Mouse (Mus musculus): Measurements from ENCODE around the gene Brf1. TPM values are rescaled to one million over a fixed set of nuclear protein-coding genes. Genes with fewer than 3 reads are reported as not detected.

The Brf1 gene
- polyA plus RNA-seq, 1 experiment from 2014 or later: 55.5 TPM

- H3K36me3 ChIP-seq (ENCODE audit: control insufficient read depth, insufficient read depth, low read length): no peaks in the 10 kb centered on the region
- H3K27me3 ChIP-seq (ENCODE audit: control insufficient read depth, insufficient read depth, low read depth, low read length): no peaks in the 10 kb centered on the region
- 38% methylated on average over 8 of the region's 8 CpGs for WGBS
- H3K9me3 ChIP-seq (ENCODE audit: control insufficient read depth, low read length): no peaks in the 10 kb centered on the region
- H3K27ac ChIP-seq (ENCODE audit: low read length): peak overlapping the region; percentile 11; the same call in 1 of the 2 replicates
- no peak for ATAC-seq (ENCODE audit: low read depth)
- H3K4me1 ChIP-seq (replicated peaks; ENCODE audit: control insufficient read depth, insufficient read depth, low read length): peaks cover 21% of the 10 kb centered on the region
- H3K9ac ChIP-seq (ENCODE audit: low read length): no peak overlapping the region
- H3K4me2 ChIP-seq (ENCODE audit: low read depth, low read length): no peak overlapping the region
- no peak overlapping the region for H3K4me3 ChIP-seq (ENCODE audit: low read length)
Measured at GRCm38 (mm10) chr12:112952433-112952832, 48.1 kb downstream of the Brf1 start.

DNA sequence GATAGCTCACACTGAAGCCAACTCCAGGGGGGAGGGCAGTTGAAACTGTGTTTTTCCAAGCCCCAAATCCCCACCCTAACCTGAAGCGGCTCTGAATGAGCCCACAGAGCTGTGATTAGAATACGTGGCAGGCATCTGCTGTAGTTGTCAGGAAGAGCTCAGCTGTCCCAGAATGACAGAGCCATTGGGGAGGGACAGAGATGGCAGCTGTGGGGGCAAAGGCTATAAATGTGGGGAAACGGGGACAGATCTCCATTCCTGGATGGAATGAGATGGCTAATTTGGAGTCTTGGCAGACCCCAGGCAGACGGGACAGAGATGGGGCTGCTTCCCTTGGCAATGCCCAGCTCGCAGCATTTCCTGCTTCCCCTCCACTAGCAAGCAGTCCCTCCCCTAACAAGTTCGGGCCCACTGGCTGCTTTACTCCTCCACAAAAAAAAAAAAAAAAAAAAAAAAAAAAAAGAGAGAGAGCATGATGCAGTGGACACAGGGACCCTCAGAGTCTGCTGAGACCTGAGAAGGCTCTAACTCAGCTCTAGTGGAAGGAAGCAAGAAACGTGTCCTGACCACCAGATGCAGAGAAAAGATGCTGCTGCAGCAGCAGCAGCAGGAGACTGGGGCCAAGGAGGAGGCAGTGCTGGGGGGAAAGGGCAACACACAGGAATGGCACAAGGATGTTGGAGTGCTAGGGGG, 49.2 kb downstream of the Brf1 start:
- H3K27me3 ChIP-seq (ENCODE audit: control insufficient read depth, insufficient read depth, low read depth, low read length): no peaks in the 10 kb centered on the region
- peak overlapping the region; percentile 87 for H3K4me2 ChIP-seq (ENCODE audit: low read depth, low read length)
- ATAC-seq (ENCODE audit: low read depth): no peak
- H3K9ac ChIP-seq (ENCODE audit: low read length): no peak overlapping the region; the same call in 1 of the 2 replicates
- H3K27ac ChIP-seq (ENCODE audit: low read length): peak overlapping the region; percentile 84
- H3K9me3 ChIP-seq (ENCODE audit: control insufficient read depth, low read length): no peaks in the 10 kb centered on the region
- no peak overlapping the region for H3K4me3 ChIP-seq (ENCODE audit: low read length)
- WGBS: 17% methylated on average over 7 of the region's 7 CpGs
- H3K36me3 ChIP-seq (ENCODE audit: control insufficient read depth, insufficient read depth, low read length): no peaks in the 10 kb centered on the region
- peaks cover 21% of the 10 kb centered on the region for H3K4me1 ChIP-seq (replicated peaks; ENCODE audit: control insufficient read depth, insufficient read depth, low read length)

DNA sequence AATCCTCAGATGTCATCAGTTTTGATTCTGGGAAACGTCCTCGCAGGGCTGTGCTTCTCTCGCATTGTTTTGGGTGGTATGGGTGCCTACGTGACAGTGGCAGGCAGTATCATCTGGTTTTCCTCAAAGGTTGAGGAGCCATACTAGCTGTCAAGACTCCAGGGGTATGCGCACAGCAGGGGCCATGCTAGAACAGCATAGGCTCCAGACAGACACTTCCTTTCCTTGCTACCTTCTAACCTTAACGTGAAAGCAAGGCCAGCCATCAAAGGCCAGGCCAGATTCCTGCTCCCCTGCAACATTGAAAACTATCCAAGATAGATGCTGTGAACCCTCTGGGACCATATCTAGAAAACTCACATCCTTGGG, 49.8 kb downstream of the Brf1 start:
- Histone ChIP-seq H3K9me3 (ENCODE audit: control insufficient read depth, low read length) (no peaks in the 10 kb centered on the region), H3K4me2 (ENCODE audit: low read depth, low read length) (peak overlapping the region; percentile 87), H3K4me1 (replicated peaks; ENCODE audit: control insufficient read depth, insufficient read depth, low read length) (peaks cover 21% of the 10 kb centered on the region), H3K4me3 (ENCODE audit: low read length) (peak overlapping the region; percentile 71), H3K27me3 (ENCODE audit: control insufficient read depth, insufficient read depth, low read depth, low read length) (no peaks in the 10 kb centered on the region), H3K36me3 (ENCODE audit: control insufficient read depth, insufficient read depth, low read length) (no peaks in the 10 kb centered on the region), H3K9ac (ENCODE audit: low read length) (peak overlapping the region; percentile 40; the same call in 1 of the 2 replicates), H3K27ac (ENCODE audit: low read length) (peak overlapping the region; percentile 84)
- ATAC-seq (ENCODE audit: low read depth): 0 out of 2 replicates have a peak, but pooled peaks have one; percentile 8
- 5% methylated on average over 6 of the region's 6 CpGs for WGBS

GRCm38 (mm10) chr12:112950040-112950760, 50.3 kb downstream of the Brf1 start:
- peaks cover 21% of the 10 kb centered on the region for H3K4me1 ChIP-seq (replicated peaks; ENCODE audit: control insufficient read depth, insufficient read depth, low read length)
- H3K9me3 ChIP-seq (ENCODE audit: control insufficient read depth, low read length): no peaks in the 10 kb centered on the region
- peak overlapping the region; percentile 84 for H3K27ac ChIP-seq (ENCODE audit: low read length)
- H3K4me3 ChIP-seq (ENCODE audit: low read length): peak overlapping the region; percentile 71
- ATAC-seq (ENCODE audit: low read depth): peak; percentile 91
- peak overlapping the region; percentile 87 for H3K4me2 ChIP-seq (ENCODE audit: low read depth, low read length)
- WGBS: under 1% methylated on average over 58 of the region's 58 CpGs
- H3K36me3 ChIP-seq (ENCODE audit: control insufficient read depth, insufficient read depth, low read length): no peaks in the 10 kb centered on the region
- no peaks in the 10 kb centered on the region for H3K27me3 ChIP-seq (ENCODE audit: control insufficient read depth, insufficient read depth, low read depth, low read length)
- peak overlapping the region; percentile 75 for H3K9ac ChIP-seq (ENCODE audit: low read length)

DNA sequence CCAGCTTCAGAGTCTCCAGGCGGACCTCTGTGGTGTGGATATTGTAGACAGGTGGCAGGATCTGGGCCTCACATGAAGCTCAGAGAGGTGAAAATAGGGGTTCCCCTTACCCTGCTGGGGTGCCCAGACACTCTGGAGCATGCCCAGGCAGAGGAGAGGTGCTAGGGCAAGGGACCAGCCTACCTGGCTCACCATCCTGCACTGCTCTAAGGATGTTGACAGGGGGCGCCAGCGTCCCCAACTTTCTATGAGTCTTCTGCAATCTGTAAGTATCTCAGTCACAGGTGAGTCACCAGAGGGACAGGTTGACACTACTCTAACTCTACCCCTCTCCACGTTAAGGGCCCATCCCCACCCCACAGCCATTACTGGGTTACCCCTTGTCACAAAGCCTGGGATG, 53.2 kb downstream of the Brf1 start:
- WGBS: 24% methylated on average over 4 of the region's 4 CpGs
- H3K9ac ChIP-seq (ENCODE audit: low read length): no peak overlapping the region
- ATAC-seq (ENCODE audit: low read depth): no peak
- no peaks in the 10 kb centered on the region for H3K36me3 ChIP-seq (ENCODE audit: control insufficient read depth, insufficient read depth, low read length)
- H3K9me3 ChIP-seq (ENCODE audit: control insufficient read depth, low read length): no peaks in the 10 kb centered on the region
- peaks cover 16% of the 10 kb centered on the region for H3K4me1 ChIP-seq (replicated peaks; ENCODE audit: control insufficient read depth, insufficient read depth, low read length)
- H3K27ac ChIP-seq (ENCODE audit: low read length): peak overlapping the region; percentile 59
- no peak overlapping the region for H3K4me3 ChIP-seq (ENCODE audit: low read length)
- no peaks in the 10 kb centered on the region for H3K27me3 ChIP-seq (ENCODE audit: control insufficient read depth, insufficient read depth, low read depth, low read length)
- H3K4me2 ChIP-seq (ENCODE audit: low read depth, low read length): no peak overlapping the region

DNA sequence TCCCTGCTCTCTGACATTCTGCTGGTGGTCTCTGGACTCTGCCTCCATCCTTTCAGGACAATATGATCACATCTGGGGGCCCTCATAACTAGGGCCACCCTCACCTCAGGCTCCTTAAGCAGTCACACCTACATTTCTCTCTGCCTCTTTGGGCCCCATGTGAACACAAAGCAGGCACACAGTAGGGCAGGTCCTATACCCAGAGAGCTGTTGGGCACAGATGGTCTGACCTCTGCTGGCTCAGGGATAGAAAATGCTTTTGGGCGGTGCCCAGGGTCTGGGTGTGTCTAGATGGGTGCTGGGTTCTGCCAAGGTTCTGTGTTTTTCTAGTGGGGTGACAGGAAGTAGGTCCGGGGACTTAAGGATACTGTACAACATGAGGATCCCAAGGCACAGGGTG, 56.8 kb downstream of the Brf1 start:
- Histone ChIP-seq H3K27me3 (ENCODE audit: control insufficient read depth, insufficient read depth, low read depth, low read length) (no peaks in the 10 kb centered on the region), H3K9me3 (ENCODE audit: control insufficient read depth, low read length) (no peaks in the 10 kb centered on the region), H3K27ac (ENCODE audit: low read length) (no peak overlapping the region), H3K36me3 (ENCODE audit: control insufficient read depth, insufficient read depth, low read length) (no peaks in the 10 kb centered on the region), H3K9ac (ENCODE audit: low read length) (no peak overlapping the region), H3K4me1 (replicated peaks; ENCODE audit: control insufficient read depth, insufficient read depth, low read length) (peaks cover 18% of the 10 kb centered on the region), H3K4me2 (ENCODE audit: low read depth, low read length) (no peak overlapping the region), H3K4me3 (ENCODE audit: low read length) (no peak overlapping the region)
- no peak for ATAC-seq (ENCODE audit: low read depth)
- 71% methylated on average over 2 of the region's 2 CpGs for WGBS

DNA sequence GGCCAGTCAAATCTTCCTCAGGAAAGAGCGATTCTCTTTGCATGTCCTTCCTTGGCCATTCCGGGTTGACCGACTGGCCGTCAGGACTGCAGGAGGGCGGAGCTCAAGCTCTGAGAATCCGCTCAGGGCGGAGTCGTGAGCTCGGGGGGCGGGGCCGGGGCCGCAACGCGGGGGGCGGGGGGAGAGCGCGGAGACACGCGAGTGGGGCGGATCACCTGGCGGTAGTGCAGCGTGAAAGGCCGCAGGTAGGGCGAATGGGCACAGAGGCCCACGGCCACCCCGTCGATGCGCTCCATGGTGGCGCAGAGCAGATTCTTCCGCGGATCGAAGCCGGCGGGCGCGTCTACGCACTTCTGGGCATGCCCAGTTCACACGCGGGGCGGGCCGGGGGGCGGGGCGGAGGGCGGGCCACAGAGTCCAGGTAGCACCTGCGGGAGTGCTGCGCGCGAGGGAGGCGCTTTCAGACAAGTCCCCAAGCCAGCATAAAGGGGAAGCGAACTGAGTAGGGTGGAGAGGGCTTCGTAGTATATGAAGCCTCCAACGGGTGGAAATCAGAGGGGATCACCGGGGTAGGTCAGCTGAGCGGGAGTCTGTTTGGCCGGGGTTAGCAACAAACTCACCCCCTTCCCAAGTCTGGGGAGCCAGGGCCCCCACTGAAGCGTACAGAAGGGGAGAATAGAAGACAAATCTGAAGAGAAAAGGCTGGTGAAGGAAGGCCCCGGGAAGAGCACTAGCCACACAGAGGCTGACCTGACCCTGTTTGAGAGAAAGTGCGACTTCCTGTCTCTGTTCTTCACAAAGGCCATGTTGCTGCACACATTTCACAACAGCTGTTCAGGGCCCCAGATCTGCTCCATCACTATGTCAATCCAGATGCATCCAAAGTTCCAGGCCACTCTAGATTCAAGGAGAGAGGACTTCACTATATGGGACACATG, 58.5 kb downstream of the Brf1 start, which contains the start of gene Nudt14:
Gene Nudt14 (minus strand): TSS at position 349 of the 938 bp plus-strand sequence.
- 1% methylated on average over 57 of the region's 58 CpGs for WGBS
- ATAC-seq (ENCODE audit: low read depth): peak; percentile 89
- Histone ChIP-seq H3K27me3 (ENCODE audit: control insufficient read depth, insufficient read depth, low read depth, low read length) (no peaks in the 10 kb centered on the region), H3K27ac (ENCODE audit: low read length) (peak within 1 kb of the TSS; percentile 86), H3K4me3 (ENCODE audit: low read length) (peak within 1 kb of the TSS; percentile 74), H3K36me3 (ENCODE audit: control insufficient read depth, insufficient read depth, low read length) (no peaks in the 10 kb centered on the region), H3K9me3 (ENCODE audit: control insufficient read depth, low read length) (no peaks in the 10 kb centered on the region), H3K9ac (ENCODE audit: low read length) (peak within 1 kb of the TSS; percentile 86), H3K4me2 (ENCODE audit: low read depth, low read length) (peak within 1 kb of the TSS; percentile 85), H3K4me1 (replicated peaks; ENCODE audit: control insufficient read depth, insufficient read depth, low read length) (peaks cover 24% of the 10 kb centered on the region)

DNA sequence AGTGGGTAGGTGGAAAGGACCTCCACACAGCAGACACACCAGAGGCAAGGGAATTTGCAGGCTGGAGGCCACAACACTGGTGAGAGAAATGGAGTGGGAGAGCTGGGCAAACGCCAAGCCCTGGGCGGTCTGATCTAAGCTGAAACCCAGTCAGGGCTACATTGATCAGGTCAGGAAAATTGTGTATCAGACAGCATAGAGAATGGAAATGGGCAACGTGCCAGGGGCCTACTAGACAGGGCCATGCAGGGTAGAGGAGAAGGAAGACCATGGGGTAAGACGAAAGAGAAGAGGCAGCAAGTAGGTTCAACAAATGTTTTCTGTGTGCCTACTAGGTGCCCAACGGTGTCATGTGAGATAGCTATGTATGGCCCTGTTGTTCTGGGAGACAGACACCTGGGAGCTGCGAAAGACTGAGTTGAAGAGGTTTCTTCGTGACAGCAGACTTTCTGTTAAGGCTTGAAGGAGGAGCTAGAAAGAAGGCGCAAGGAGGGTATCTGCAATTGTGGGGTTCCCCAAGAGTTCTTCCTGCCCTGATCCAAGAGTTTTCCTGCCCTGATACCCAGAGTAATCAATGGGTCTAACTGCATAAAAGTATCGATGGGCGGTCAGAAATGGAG, 59.2 kb downstream of the Brf1 start:
- Histone ChIP-seq H3K36me3 (ENCODE audit: control insufficient read depth, insufficient read depth, low read length) (no peaks in the 10 kb centered on the region), H3K4me1 (replicated peaks; ENCODE audit: control insufficient read depth, insufficient read depth, low read length) (peaks cover 24% of the 10 kb centered on the region), H3K4me2 (ENCODE audit: low read depth, low read length) (peak overlapping the region; percentile 85), H3K27me3 (ENCODE audit: control insufficient read depth, insufficient read depth, low read depth, low read length) (no peaks in the 10 kb centered on the region), H3K4me3 (ENCODE audit: low read length) (peak overlapping the region; percentile 74), H3K9ac (ENCODE audit: low read length) (peak overlapping the region; percentile 86), H3K9me3 (ENCODE audit: control insufficient read depth, low read length) (no peaks in the 10 kb centered on the region), H3K27ac (ENCODE audit: low read length) (peak overlapping the region; percentile 86)
- peak; percentile 20 for ATAC-seq (ENCODE audit: low read depth)
- WGBS: 30% methylated on average over 10 of the region's 10 CpGs
